Mouse (Mus musculus) erythroblast, embryonic 14.5 days (primary cell): Measurements from ENCODE around the gene Ctnna3.

ENCODE experiments used
- GATA1 ChIP-seq: IDR thresholded peaks from 2 replicates; pipeline ENCODE4 v1.6.1; 2012; ENCODE audit warnings: low read length, inconsistent platforms, mixed read lengths
- TAL1 ChIP-seq: IDR thresholded peaks from 3 replicates; pipeline ENCODE4 v1.6.1; 2012; ENCODE audit warnings: low read length, inconsistent platforms, mixed read lengths

DNA sequence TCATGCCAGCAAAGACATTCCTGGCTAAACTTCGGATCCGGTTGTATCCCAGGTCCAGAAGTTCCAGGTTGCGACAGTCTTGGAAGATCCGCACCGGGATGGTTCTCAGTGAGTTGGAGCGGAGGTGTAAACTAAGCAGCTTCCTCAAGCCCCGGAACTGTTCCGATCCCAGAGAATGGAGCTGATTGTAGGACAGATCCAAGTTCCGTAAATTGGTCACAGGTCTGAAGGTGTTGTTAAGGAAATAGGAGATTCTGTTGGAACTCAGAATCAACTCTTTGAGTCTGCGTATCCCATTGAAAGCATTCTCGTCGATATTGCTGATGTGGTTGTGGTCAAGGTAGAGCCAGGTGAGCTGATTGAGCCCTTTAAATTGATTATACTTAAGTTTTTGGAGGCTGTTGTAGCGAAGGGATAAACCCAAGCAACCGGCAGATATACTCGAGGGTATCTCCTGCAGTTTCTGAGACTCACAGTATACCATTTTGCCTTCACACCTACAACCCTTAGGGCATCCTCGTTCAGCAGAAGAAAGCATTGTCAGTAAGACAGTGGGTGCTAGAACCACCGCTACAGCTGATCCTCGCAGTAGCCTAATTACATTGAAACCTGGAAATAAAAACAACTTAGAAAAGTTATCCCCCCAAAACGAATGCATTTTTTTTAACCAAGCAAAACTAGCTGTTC is 659.0 kb downstream of the Ctnna3 start:
- TF ChIP-seq GATA1 = no peak
- no peak for TF ChIP-seq TAL1
